Mouse (Mus musculus): ENCODE measurements around the gene Agbl5. TPM values are rescaled to one million over a fixed set of nuclear protein-coding genes. Genes with fewer than 3 reads are reported as not detected.

The Agbl5 gene
- polyA plus RNA-seq, 1 experiment from 2014 or later = 33.0 TPM

DNA sequence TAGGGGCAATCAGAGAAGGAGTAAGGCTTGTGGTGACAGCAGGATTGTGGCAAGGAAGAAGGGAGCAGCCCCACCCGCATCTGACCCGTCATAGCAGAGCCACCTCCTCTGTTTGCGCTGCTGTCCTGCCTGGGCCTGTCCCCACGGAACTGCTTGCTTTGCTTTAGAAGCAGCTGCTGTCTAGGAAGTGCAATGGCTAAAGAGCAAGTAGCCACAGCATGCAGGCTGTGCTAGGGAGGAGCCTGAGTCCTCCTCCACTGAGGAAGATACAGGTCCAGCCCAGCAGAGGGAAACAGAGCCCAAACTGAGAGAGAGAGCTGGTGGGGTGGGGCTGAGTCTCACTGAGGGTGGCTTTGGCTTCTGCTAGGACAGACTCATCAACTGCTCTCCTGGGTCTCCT is 24.6 kb upstream of the Agbl5 start:
- Histone ChIP-seq H3K27me3 (ENCODE audit: control insufficient read depth, insufficient read depth, low read length) (no peaks in the 10 kb centered on the region), H3K4me3 (ENCODE audit: low read depth, low read length) (no peak overlapping the region), H3K4me1 (ENCODE audit: control insufficient read depth, insufficient read depth, low read length) (no peaks in the 10 kb centered on the region), H3K36me3 (replicated peaks; ENCODE audit: control insufficient read depth, insufficient read depth, low read depth, low read length) (no peaks in the 10 kb centered on the region), H3K9me3 (replicated peaks; ENCODE audit: control insufficient read depth, low read length) (no peaks in the 10 kb centered on the region), H3K9ac (replicated peaks; ENCODE audit: low read length) (no peak overlapping the region), H3K27ac (replicated peaks; ENCODE audit: low read depth, low read length) (no peak overlapping the region), H3K4me2 (ENCODE audit: low read depth, low read length) (no peak overlapping the region)
- WGBS = 50% methylated on average over 4 of the region's 4 CpGs
- DNase-seq (ENCODE audit: low spot score) (no peak), ATAC-seq (replicated peaks; ENCODE audit: insufficient number of reproducible peaks, low FRiP score, low TSS enrichment, low read depth) (no peak)

GRCm38 (mm10) chr5:30864322-30864721 is 24.2 kb upstream of the Agbl5 start:
- Histone ChIP-seq H3K36me3 (replicated peaks; ENCODE audit: control insufficient read depth, insufficient read depth, low read depth, low read length) (no peaks in the 10 kb centered on the region), H3K4me2 (ENCODE audit: low read depth, low read length) (no peak overlapping the region), H3K4me3 (ENCODE audit: low read depth, low read length) (no peak overlapping the region), H3K9ac (replicated peaks; ENCODE audit: low read length) (no peak overlapping the region), H3K4me1 (ENCODE audit: control insufficient read depth, insufficient read depth, low read length) (no peaks in the 10 kb centered on the region), H3K9me3 (replicated peaks; ENCODE audit: control insufficient read depth, low read length) (no peaks in the 10 kb centered on the region), H3K27ac (replicated peaks; ENCODE audit: low read depth, low read length) (no peak overlapping the region), H3K27me3 (ENCODE audit: control insufficient read depth, insufficient read depth, low read length) (no peaks in the 10 kb centered on the region)
- ATAC-seq (replicated peaks; ENCODE audit: insufficient number of reproducible peaks, low FRiP score, low TSS enrichment, low read depth) (no peak), DNase-seq (ENCODE audit: low spot score) (no peak)
- 43% methylated on average over 15 of the region's 15 CpGs for WGBS

- ATAC-seq (replicated peaks; ENCODE audit: insufficient number of reproducible peaks, low FRiP score, low TSS enrichment, low read depth) (no peak), DNase-seq (ENCODE audit: low spot score) (no peak)
- H3K27me3 ChIP-seq (ENCODE audit: control insufficient read depth, insufficient read depth, low read length) = no peaks in the 10 kb centered on the region
- peaks cover 4% of the 10 kb centered on the region; the same call in 1 of the 2 replicates for H3K36me3 ChIP-seq (replicated peaks; ENCODE audit: control insufficient read depth, insufficient read depth, low read depth, low read length)
- no peaks in the 10 kb centered on the region for H3K4me1 ChIP-seq (ENCODE audit: control insufficient read depth, insufficient read depth, low read length)
- no peak overlapping the region for H3K27ac ChIP-seq (replicated peaks; ENCODE audit: low read depth, low read length)
- no peaks in the 10 kb centered on the region for H3K9me3 ChIP-seq (replicated peaks; ENCODE audit: control insufficient read depth, low read length)
- no peak overlapping the region for H3K4me3 ChIP-seq (ENCODE audit: low read depth, low read length)
- no peak overlapping the region for H3K4me2 ChIP-seq (ENCODE audit: low read depth, low read length)
- WGBS = 94% methylated on average over 3 of the region's 3 CpGs
- no peak overlapping the region for H3K9ac ChIP-seq (replicated peaks; ENCODE audit: low read length)
Measured at GRCm38 (mm10) chr5:30866871-30867270, 21.6 kb upstream of the Agbl5 start.

DNA sequence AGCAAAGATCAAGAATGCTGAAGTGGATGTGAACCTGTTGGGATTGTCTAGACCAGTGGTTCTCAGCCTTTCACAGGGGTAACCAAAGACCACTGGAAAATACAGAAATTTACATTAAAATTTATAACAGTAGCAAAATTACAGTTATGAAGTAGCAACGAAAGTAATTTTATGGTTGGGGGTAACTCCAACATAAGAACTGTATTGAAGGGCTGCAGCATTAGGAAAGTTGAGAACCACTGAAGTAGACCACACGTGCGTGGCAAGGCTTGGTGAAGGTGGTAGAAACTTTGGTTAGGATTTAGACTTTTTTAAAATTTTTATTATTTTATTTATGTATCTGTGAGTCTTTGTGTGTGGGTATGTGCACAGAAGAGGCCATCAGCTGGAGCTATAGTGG is 20.8 kb upstream of the Agbl5 start, which contains the start of gene Tmem214:
Gene Tmem214, plus strand, starts transcription at position 301 of the 400 bp plus-strand sequence.
- H3K4me1 ChIP-seq (ENCODE audit: control insufficient read depth, insufficient read depth, low read length) = no peaks in the 10 kb centered on the region
- DNase-seq (ENCODE audit: low spot score) (no peak), ATAC-seq (replicated peaks; ENCODE audit: insufficient number of reproducible peaks, low FRiP score, low TSS enrichment, low read depth) (no peak)
- no peak within 1 kb of the TSS for H3K4me2 ChIP-seq (ENCODE audit: low read depth, low read length)
- H3K36me3 ChIP-seq (replicated peaks; ENCODE audit: control insufficient read depth, insufficient read depth, low read depth, low read length) = peaks cover 4% of the 10 kb centered on the region
- no peak within 1 kb of the TSS for H3K9ac ChIP-seq (replicated peaks; ENCODE audit: low read length)
- H3K9me3 ChIP-seq (replicated peaks; ENCODE audit: control insufficient read depth, low read length) = no peaks in the 10 kb centered on the region
- H3K27ac ChIP-seq (replicated peaks; ENCODE audit: low read depth, low read length) = no peak within 1 kb of the TSS; the same call in 1 of the 2 replicates
- WGBS = 91% methylated on average over 3 of the region's 3 CpGs
- no peaks in the 10 kb centered on the region for H3K27me3 ChIP-seq (ENCODE audit: control insufficient read depth, insufficient read depth, low read length)
- no peak within 1 kb of the TSS for H3K4me3 ChIP-seq (ENCODE audit: low read depth, low read length)

- Histone ChIP-seq H3K27ac (replicated peaks; ENCODE audit: low read depth, low read length) (peak overlapping the region; percentile 15; the same call in 1 of the 2 replicates), H3K9me3 (replicated peaks; ENCODE audit: control insufficient read depth, low read length) (no peaks in the 10 kb centered on the region)
- no peak for ATAC-seq (replicated peaks; ENCODE audit: insufficient number of reproducible peaks, low FRiP score, low TSS enrichment, low read depth)
Measured at GRCm38 (mm10) chr5:30868981-30869380, 19.5 kb upstream of the Agbl5 start.

DNA sequence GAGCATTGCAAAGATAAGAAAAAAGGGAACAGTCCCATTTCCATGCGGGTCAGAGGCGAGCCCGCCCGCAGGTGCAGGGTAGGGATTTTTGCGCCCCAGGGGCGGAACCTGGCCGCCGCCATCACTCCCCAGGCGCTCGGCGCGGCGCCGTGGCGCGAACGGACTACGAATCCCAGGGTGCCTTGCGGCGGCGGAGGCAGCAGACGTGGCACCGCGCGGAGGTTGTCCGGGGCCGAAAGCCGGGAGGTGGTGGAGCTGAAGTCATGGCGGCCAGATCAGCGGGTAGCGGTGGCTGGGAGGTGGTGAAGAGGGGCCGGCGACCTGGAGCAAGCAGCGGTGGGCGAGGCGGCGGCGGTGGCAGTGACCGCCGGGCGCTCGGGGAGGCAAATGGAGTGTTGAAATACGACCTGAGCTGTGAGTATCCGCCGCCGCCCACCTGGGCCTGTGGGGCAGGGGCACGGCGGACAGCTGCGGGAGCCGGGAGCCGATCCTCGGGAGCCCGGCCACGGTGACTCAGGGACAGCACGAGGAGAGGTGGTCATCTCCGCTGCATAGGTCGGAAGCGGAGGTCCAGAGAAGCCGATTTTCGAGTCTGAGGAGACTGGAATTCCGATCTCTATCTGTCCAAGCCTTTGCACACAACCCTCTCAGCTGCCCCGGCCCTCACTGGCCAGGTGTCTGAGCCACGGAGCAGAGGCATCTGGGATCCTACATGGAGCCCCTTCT is 18.9 kb upstream of the Agbl5 start:
- no peaks in the 10 kb centered on the region for H3K27me3 ChIP-seq (ENCODE audit: control insufficient read depth, insufficient read depth, low read length)
- H3K4me3 ChIP-seq (ENCODE audit: low read depth, low read length) = peak overlapping the region; percentile 73
- ATAC-seq (replicated peaks; ENCODE audit: insufficient number of reproducible peaks, low FRiP score, low TSS enrichment, low read depth) = peak; percentile 84
- peaks cover 14% of the 10 kb centered on the region for H3K36me3 ChIP-seq (replicated peaks; ENCODE audit: control insufficient read depth, insufficient read depth, low read depth, low read length)
- peak overlapping the region; percentile 47 for H3K4me2 ChIP-seq (ENCODE audit: low read depth, low read length)
- DNase-seq (ENCODE audit: low spot score) = peak; percentile 93
- peak overlapping the region; percentile 77 for H3K9ac ChIP-seq (replicated peaks; ENCODE audit: low read length)
- no peaks in the 10 kb centered on the region for H3K9me3 ChIP-seq (replicated peaks; ENCODE audit: control insufficient read depth, low read length)
- WGBS = under 1% methylated on average over 63 of the region's 63 CpGs
- peak overlapping the region; percentile 15; the same call in 1 of the 2 replicates for H3K27ac ChIP-seq (replicated peaks; ENCODE audit: low read depth, low read length)
- no peaks in the 10 kb centered on the region for H3K4me1 ChIP-seq (ENCODE audit: control insufficient read depth, insufficient read depth, low read length)

More at GRCm38 (mm10) chr5:30868981-30869380, 19.5 kb upstream of the Agbl5 start:
- 10% methylated on average over 9 of the region's 9 CpGs for WGBS
- H3K27me3 ChIP-seq (ENCODE audit: control insufficient read depth, insufficient read depth, low read length) = no peaks in the 10 kb centered on the region
- peak; percentile 46 for DNase-seq (ENCODE audit: low spot score)
- H3K4me2 ChIP-seq (ENCODE audit: low read depth, low read length) = peak overlapping the region; percentile 30
- H3K36me3 ChIP-seq (replicated peaks; ENCODE audit: control insufficient read depth, insufficient read depth, low read depth, low read length) = peaks cover 9% of the 10 kb centered on the region
- peak overlapping the region; percentile 73 for H3K4me3 ChIP-seq (ENCODE audit: low read depth, low read length)
- H3K9ac ChIP-seq (replicated peaks; ENCODE audit: low read length) = peak overlapping the region; percentile 77
- H3K4me1 ChIP-seq (ENCODE audit: control insufficient read depth, insufficient read depth, low read length) = no peaks in the 10 kb centered on the region

DNA sequence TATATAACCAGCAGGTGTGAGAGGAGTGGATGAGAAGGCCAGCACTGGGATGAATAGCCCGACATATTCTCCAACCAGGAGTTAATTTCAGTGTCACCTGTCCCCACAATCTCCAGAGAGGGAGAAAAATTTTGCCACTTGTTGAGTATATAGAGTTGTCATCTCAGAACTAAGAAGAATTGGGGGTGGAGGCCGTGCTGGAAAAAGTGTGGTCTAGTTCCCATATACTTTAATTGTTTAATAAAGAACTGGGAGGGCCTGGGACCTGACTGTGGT is 18.4 kb upstream of the Agbl5 start:
- no peaks in the 10 kb centered on the region for H3K27me3 ChIP-seq (ENCODE audit: control insufficient read depth, insufficient read depth, low read length)
- ATAC-seq (replicated peaks; ENCODE audit: insufficient number of reproducible peaks, low FRiP score, low TSS enrichment, low read depth) (no peak), DNase-seq (ENCODE audit: low spot score) (no peak)
- H3K4me3 ChIP-seq (ENCODE audit: low read depth, low read length) = peak overlapping the region; percentile 73
- peak overlapping the region; percentile 47 for H3K4me2 ChIP-seq (ENCODE audit: low read depth, low read length)
- H3K9ac ChIP-seq (replicated peaks; ENCODE audit: low read length) = peak overlapping the region; percentile 77
- no peaks in the 10 kb centered on the region for H3K4me1 ChIP-seq (ENCODE audit: control insufficient read depth, insufficient read depth, low read length)
- peaks cover 18% of the 10 kb centered on the region for H3K36me3 ChIP-seq (replicated peaks; ENCODE audit: control insufficient read depth, insufficient read depth, low read depth, low read length)
- no peak overlapping the region for H3K27ac ChIP-seq (replicated peaks; ENCODE audit: low read depth, low read length)
- H3K9me3 ChIP-seq (replicated peaks; ENCODE audit: control insufficient read depth, low read length) = no peaks in the 10 kb centered on the region
- 28% methylated on average over 2 of the region's 2 CpGs for WGBS

DNA sequence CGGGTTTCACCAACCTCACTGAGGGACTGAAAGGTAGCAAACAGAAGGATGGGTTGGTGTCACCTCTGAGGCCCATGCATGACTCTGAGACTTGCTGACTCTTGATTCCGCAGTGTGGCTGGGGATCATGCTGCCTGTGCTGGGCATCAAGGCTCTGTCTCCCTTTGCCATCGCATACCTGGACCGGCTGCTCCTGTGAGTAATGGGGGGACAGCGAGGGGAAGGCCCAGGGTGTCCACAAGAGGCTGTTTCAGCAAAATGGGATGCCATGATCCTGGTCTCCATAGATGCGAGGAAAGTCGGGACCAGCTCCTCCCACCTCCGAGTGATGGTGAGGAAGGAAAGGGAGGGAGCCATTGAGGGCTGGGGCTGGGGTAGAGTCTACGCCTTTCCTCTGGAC is 15.9 kb upstream of the Agbl5 start:
- Histone ChIP-seq H3K9me3 (replicated peaks; ENCODE audit: control insufficient read depth, low read length) (no peaks in the 10 kb centered on the region), H3K36me3 (replicated peaks; ENCODE audit: control insufficient read depth, insufficient read depth, low read depth, low read length) (peaks cover 31% of the 10 kb centered on the region), H3K9ac (replicated peaks; ENCODE audit: low read length) (no peak overlapping the region), H3K27ac (replicated peaks; ENCODE audit: low read depth, low read length) (no peak overlapping the region), H3K4me3 (ENCODE audit: low read depth, low read length) (no peak overlapping the region), H3K27me3 (ENCODE audit: control insufficient read depth, insufficient read depth, low read length) (no peaks in the 10 kb centered on the region), H3K4me2 (ENCODE audit: low read depth, low read length) (no peak overlapping the region), H3K4me1 (ENCODE audit: control insufficient read depth, insufficient read depth, low read length) (no peaks in the 10 kb centered on the region)
- 93% methylated on average over 9 of the region's 9 CpGs for WGBS
- ATAC-seq (replicated peaks; ENCODE audit: insufficient number of reproducible peaks, low FRiP score, low TSS enrichment, low read depth) (no peak), DNase-seq (ENCODE audit: low spot score) (no peak)

All from embryonic facial prominence, embryonic 11.5 days (tissue).